Mouse (Mus musculus) megakaryocyte, embryonic 14.5 days (primary cell): ENCODE results near the gene Wdr75. TPM values are rescaled to one million over a fixed set of nuclear protein-coding genes. Genes with fewer than 3 reads are reported as not detected.

Experiments used
- H3K27me3 ChIP-seq: replicated peaks from 2 replicates; pipeline ENCODE3; 2012; ENCODE audit warnings: inconsistent platforms
- H3K36me3 ChIP-seq: replicated peaks from 2 replicates; pipeline ENCODE3; 2012; ENCODE audit warnings: low read length, inconsistent platforms, mixed read lengths
- H3K4me1 ChIP-seq: 2 replicates; pipeline ENCODE4 v1.6.1; 2012; ENCODE audit warnings: inconsistent platforms
- H3K4me3 ChIP-seq: replicated peaks from 2 replicates; pipeline ENCODE3; 2012; ENCODE audit warnings: moderate library complexity, mild to moderate bottlenecking, inconsistent platforms
- H3K9me3 ChIP-seq: 2 replicates; pipeline ENCODE4 v1.6.1; 2012; ENCODE audit warnings: inconsistent platforms
- FLI1 ChIP-seq: IDR thresholded peaks from 2 replicates; pipeline ENCODE4 v1.6.1; 2012; ENCODE audit warnings: low read length, inconsistent platforms, mixed read lengths
- GATA1 ChIP-seq: IDR thresholded peaks from 3 replicates; pipeline ENCODE4 v1.6.1; 2012; ENCODE audit warnings: mixed read lengths, low read length, inconsistent platforms, borderline replicate concordance
- polyA plus RNA-seq: library from polyadenylated mRNA; stranded (reverse); fragments of >175 nt; gene quantifications from 2 replicates; pipeline ENCODE4 v1.2.3, GENCODE M21; 2012; ENCODE audit warnings: low replicate concordance; ENCODE audit not compliant: insufficient read depth

The Wdr75 gene
- polyA plus RNA-seq, 1 experiment = 1.3 TPM

- Histone ChIP-seq H3K4me1 (no peaks in the 10 kb centered on the region), H3K9me3 (no peaks in the 10 kb centered on the region), H3K27me3 (no peaks in the 10 kb centered on the region), H3K36me3 (no peaks in the 10 kb centered on the region), H3K4me3 (no peak overlapping the region)
- TF ChIP-seq FLI1 = no peak
- no peak for TF ChIP-seq GATA1
Measured at GRCm38 (mm10) chr1:45770051-45770450, 24.9 kb upstream of the Wdr75 start.

GRCm38 (mm10) chr1:45780606-45781288, 14.2 kb upstream of the Wdr75 start:
- H3K27me3 ChIP-seq = no peaks in the 10 kb centered on the region
- H3K9me3 ChIP-seq = no peaks in the 10 kb centered on the region
- H3K4me3 ChIP-seq = no peak overlapping the region
- no peaks in the 10 kb centered on the region for H3K36me3 ChIP-seq
- no peak for TF ChIP-seq FLI1
- no peak for TF ChIP-seq GATA1
- no peaks in the 10 kb centered on the region for H3K4me1 ChIP-seq

GRCm38 (mm10) chr1:45816889-45817288, 21.9 kb downstream of the Wdr75 start:
- Histone ChIP-seq H3K4me1 (no peaks in the 10 kb centered on the region), H3K36me3 (peaks cover 93% of the 10 kb centered on the region), H3K27me3 (no peaks in the 10 kb centered on the region), H3K9me3 (no peaks in the 10 kb centered on the region), H3K4me3 (no peak overlapping the region)
- TF ChIP-seq FLI1 (no peak), GATA1 (no peak)

- no peaks in the 10 kb centered on the region for H3K4me1 ChIP-seq
- no peaks in the 10 kb centered on the region for H3K27me3 ChIP-seq
- no peak overlapping the region for H3K4me3 ChIP-seq
- no peaks in the 10 kb centered on the region for H3K9me3 ChIP-seq
- H3K36me3 ChIP-seq = peaks cover 93% of the 10 kb centered on the region
- no peak for TF ChIP-seq GATA1
- no peak for TF ChIP-seq FLI1
Measured at GRCm38 (mm10) chr1:45818564-45818963, 23.6 kb downstream of the Wdr75 start.

- no peaks in the 10 kb centered on the region for H3K9me3 ChIP-seq
- H3K27me3 ChIP-seq = no peaks in the 10 kb centered on the region
- TF ChIP-seq GATA1 (no peak), FLI1 (no peak)
- H3K4me1 ChIP-seq = peaks cover 4% of the 10 kb centered on the region; the same call in 1 of the 2 replicates
- H3K36me3 ChIP-seq = peaks cover 55% of the 10 kb centered on the region
- no peak overlapping the region for H3K4me3 ChIP-seq
Measured at GRCm38 (mm10) chr1:45824441-45824840, 29.5 kb downstream of the Wdr75 start.

GRCm38 (mm10) chr1:45825140-45825539, 30.2 kb downstream of the Wdr75 start:
- TF ChIP-seq FLI1 = no peak
- TF ChIP-seq GATA1 = no peak
- Histone ChIP-seq H3K4me1 (peaks cover 5% of the 10 kb centered on the region; the same call in 1 of the 2 replicates), H3K9me3 (no peaks in the 10 kb centered on the region), H3K4me3 (no peak overlapping the region), H3K27me3 (no peaks in the 10 kb centered on the region), H3K36me3 (peaks cover 50% of the 10 kb centered on the region)

DNA sequence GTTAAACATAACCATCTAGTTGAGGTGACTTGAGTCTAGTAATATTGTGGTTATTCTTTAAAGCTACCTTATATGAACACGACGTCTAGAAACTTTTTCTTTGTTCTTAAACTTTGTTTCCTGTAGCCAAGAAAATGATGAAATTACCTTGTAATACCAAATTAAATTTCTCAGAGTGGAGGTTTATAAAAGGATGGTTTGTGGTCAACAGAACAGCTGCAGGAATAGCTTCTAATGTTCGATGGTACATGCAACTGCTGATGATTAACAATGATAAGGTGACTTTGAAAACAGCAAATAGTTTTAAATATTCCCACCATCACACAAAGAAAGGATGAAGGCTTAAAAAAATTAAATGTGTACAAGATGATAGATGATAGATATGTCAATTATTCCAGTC, 30.7 kb downstream of the Wdr75 start:
- Histone ChIP-seq H3K9me3 (no peaks in the 10 kb centered on the region), H3K4me3 (no peak overlapping the region), H3K27me3 (no peaks in the 10 kb centered on the region), H3K36me3 (peaks cover 45% of the 10 kb centered on the region), H3K4me1 (peaks cover 5% of the 10 kb centered on the region; the same call in 1 of the 2 replicates)
- TF ChIP-seq GATA1 = no peak
- no peak for TF ChIP-seq FLI1

- TF ChIP-seq FLI1 (no peak), GATA1 (no peak)
- peaks cover 41% of the 10 kb centered on the region for H3K36me3 ChIP-seq
- H3K4me1 ChIP-seq = peaks cover 5% of the 10 kb centered on the region; the same call in 1 of the 2 replicates
- H3K27me3 ChIP-seq = no peaks in the 10 kb centered on the region
- H3K4me3 ChIP-seq = no peak overlapping the region
- no peaks in the 10 kb centered on the region for H3K9me3 ChIP-seq
Measured at GRCm38 (mm10) chr1:45826148-45826547, 31.2 kb downstream of the Wdr75 start.

GRCm38 (mm10) chr1:45826796-45827195, 31.8 kb downstream of the Wdr75 start:
- Histone ChIP-seq H3K4me1 (peaks cover 5% of the 10 kb centered on the region; the same call in 1 of the 2 replicates), H3K27me3 (no peaks in the 10 kb centered on the region), H3K9me3 (no peaks in the 10 kb centered on the region), H3K4me3 (no peak overlapping the region), H3K36me3 (peaks cover 34% of the 10 kb centered on the region)
- TF ChIP-seq FLI1 (no peak), GATA1 (no peak)

- Histone ChIP-seq H3K36me3 (peaks cover 3% of the 10 kb centered on the region), H3K4me3 (no peak overlapping the region), H3K4me1 (peaks cover 5% of the 10 kb centered on the region; the same call in 1 of the 2 replicates), H3K27me3 (no peaks in the 10 kb centered on the region), H3K9me3 (no peaks in the 10 kb centered on the region)
- TF ChIP-seq GATA1 (no peak), FLI1 (no peak)
Measured at GRCm38 (mm10) chr1:45830453-45831206, 35.7 kb downstream of the Wdr75 start.
